Mouse (Mus musculus): ENCODE data around the gene Snx29. TPM values are rescaled to one million over a fixed set of nuclear protein-coding genes. Genes with fewer than 3 reads are reported as not detected.
"Not testable (repeated sequence)": the region's sequence is repeated elsewhere in the genome, so short reads cannot be mapped to it uniquely, and the experiment has no call there.

Gene Snx29
- total RNA-seq, 2 experiments from 2014 or later, result 23.8 to 24.9 TPM

DNA sequence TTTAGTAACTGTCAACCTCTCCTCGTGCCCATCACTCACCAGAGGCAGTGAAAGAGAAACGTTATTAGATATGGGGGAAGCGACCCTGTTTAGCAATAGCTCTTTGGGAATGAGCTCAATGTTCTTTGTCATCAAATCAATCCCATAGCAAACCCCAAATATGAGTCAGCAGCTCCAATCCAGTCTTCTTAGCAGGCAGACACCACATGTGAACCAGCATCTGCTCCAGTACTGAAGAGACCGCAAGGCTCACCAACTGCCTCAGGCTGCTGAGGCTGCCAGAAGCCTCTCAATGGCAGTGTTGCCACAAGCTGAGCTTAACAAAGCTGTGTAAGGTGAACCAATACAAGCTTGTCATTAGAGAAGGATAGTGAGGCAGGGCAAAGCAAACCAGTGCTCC is 177.4 kb downstream of the Snx29 start:
- Histone ChIP-seq H3K27ac (no peak overlapping the region), H3K4me3 (no peak overlapping the region)
- TF ChIP-seq CTCF (conservative IDR thresholded peaks at IDR 0.05), result no peak
- no peak for DNase-seq (ENCODE audit: low spot score in 2 of 2)

DNA sequence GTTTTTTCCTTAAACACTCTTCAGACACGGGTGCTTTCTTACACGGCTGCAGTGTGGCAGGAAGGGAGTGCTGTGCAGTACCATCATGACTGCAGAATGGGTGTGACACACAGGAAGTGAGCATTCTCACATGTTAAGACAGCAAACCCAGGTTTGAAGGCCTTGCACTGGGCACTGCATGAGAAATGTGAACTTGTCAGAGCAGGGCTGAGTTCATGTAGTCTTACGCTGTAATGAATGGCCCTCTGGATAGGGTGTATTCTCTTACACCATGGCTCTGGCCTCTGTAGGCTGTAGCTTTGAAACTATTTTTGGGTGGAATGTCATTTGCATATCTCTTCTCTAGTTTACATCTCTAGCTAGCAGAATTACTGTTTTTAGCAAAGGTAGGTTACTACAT is 178.4 kb downstream of the Snx29 start:
- Histone ChIP-seq H3K4me3 (no peak overlapping the region), H3K27ac (no peak overlapping the region)
- TF ChIP-seq CTCF (conservative IDR thresholded peaks at IDR 0.05), result no peak
- no peak for DNase-seq (ENCODE audit: low spot score in 2 of 2)

DNA sequence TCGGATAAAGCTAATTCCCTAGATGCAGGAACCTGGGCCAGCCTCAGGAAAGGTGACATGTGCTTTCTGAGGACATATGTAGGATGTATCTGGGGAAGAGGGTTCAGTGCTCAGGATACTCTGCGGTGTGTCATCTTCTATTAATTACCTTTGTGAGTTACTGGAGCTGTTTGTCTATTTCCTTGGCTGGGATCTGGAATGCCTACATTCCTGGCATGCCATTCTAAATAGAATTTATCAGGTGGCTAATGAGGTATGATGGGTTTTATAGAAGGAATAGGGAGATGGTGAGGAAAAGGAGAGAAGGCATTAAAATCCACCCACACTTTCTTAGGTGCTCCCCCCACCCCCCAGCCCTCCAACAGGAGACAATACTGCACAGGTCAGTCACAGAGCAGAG is 178.9 kb downstream of the Snx29 start:
- TF ChIP-seq CTCF (conservative IDR thresholded peaks at IDR 0.05), result no peak
- H3K27ac ChIP-seq, result no peak overlapping the region
- DNase-seq (ENCODE audit: low spot score in 2 of 2), result no peak
- no peak overlapping the region for H3K4me3 ChIP-seq

DNA sequence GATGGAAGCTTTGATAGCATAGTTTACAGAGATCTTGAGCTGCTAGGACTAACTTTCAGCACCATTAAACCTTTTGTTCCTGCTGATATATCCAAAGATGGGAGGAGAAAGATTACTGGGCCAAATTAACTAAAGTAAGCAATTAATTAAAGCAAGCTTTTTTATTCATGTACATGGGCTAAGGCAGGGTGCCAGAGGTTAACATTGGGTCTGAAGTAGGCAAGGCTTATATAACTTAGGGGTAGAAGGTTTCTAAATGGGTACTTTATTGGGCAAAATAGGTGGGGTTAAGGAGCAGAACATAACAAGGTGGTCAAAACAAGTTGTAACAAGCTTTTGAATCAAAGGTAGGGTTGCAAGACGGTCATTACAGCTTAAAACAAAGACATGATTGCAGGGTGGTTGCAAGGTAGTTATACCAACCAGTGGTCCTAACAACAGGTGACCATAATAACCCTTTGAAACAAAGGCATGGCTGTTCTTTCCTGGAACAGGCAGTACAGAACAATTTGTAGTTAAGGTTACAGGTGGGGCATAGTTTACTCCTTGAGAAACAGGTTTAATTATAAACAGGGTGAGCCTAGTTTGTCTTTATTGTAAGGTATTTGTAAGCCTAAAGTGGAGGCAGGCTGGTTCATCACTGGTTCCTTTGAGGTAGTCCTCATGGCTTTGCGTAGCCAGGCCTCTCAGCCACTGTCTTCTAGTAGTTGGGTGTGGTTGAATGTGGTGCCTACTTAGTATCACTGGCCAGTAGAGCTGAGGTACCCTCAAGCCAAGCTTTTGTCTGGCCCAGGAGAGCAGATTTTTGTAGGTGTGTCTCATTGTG is 182.2 kb downstream of the Snx29 start:
- Histone ChIP-seq H3K27ac (no peak overlapping the region), H3K4me3 (no peak overlapping the region)
- no peak for TF ChIP-seq CTCF (conservative IDR thresholded peaks at IDR 0.05)
- DNase-seq (ENCODE audit: low spot score in 2 of 2), result no peak

DNA sequence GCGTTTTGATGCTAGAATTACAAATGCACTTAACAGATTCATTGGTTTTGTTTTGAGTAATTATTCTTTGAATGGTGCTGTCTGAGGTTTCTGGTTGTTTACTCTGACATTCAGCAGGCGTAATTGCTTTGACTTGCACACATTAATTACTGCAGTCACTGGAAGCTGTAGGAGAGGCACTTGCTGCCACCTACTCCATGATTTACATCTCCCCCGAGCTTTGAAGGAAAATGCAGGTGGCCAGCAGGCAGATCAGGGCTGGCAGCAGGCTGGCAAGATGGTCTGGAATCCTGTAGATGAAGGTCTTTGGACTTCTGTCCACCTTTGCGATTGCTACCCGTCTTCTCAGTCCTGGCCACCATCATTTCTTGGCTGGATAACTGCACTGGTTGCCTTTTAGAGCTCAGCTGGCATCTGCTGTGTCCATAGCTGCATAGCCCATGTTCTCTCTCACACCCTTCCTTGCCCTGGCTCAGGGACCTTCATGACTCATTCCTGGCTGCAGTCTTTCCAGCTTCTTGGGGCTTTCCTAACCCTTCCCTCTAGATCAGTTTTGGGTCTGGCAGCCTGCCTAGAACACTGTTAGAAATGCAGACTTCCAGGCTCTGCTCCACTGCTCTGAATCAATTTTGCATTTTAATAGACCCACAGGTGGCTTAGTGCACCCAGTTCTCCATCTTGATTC is 182.9 kb downstream of the Snx29 start:
- no peak for TF ChIP-seq CTCF (conservative IDR thresholded peaks at IDR 0.05)

DNA sequence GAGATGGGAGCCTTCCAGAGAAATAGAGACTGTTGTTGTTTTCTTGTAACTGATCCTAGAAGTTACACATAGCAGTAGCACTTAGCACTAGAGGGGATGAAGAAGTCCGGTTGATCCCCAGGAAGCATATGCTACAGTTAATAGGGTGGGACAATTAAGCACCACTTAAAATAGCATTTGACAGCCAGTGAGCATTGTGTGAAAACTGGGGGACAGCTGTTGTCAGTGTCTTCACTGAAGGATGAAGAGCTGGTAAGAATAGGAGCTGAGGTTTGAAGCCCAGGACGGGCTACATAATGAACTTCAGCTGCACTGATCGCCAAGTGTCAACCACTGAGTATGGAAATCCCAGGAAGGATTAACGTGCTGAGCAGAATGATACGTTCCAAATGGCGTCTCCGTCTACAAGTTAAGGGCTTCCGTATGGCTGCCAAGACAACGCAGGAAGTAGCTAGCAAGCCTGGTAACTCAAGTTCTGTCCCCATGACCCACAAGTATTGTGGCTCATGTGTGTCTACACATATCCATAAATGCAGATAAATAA is 184.6 kb downstream of the Snx29 start:
- Histone ChIP-seq H3K4me3 (no peak overlapping the region), H3K27ac (no peak overlapping the region)
- TF ChIP-seq CTCF (conservative IDR thresholded peaks at IDR 0.05), result no peak
- DNase-seq (ENCODE audit: low spot score in 2 of 2), result no peak

More for the DNA sequence above, 182.9 kb downstream of the Snx29 start:
- DNase-seq (ENCODE audit: low spot score in 2 of 2), result peak; percentile 24 to 25
- H3K27ac ChIP-seq, result peak overlapping the region; percentile 8; the same call in 1 of the 2 replicates
- H3K4me3 ChIP-seq, result no peak overlapping the region

DNA sequence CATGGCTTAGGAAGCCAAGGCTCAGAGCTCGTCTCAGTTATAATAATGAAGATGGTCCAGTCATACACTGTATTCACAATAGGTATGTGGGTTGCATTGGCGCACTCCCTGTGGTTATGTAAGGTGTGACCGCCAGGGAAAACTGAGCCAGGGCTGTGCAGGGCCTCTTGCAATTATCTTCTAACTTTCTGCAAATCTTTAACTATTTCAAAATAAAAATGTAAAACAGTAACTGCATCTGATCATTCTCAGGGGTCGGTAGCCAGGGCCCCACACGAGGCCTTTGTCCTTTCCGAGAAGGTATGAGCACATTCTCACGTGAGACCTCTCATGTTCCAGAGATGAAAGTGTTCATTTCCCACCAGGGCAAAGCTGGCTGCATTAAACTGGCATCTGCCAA is 185.6 kb downstream of the Snx29 start:
- DNase-seq (ENCODE audit: low spot score in 2 of 2), result no peak
- Histone ChIP-seq H3K27ac (no peak overlapping the region), H3K4me3 (no peak overlapping the region)
- no peak for TF ChIP-seq CTCF (conservative IDR thresholded peaks at IDR 0.05)

DNA sequence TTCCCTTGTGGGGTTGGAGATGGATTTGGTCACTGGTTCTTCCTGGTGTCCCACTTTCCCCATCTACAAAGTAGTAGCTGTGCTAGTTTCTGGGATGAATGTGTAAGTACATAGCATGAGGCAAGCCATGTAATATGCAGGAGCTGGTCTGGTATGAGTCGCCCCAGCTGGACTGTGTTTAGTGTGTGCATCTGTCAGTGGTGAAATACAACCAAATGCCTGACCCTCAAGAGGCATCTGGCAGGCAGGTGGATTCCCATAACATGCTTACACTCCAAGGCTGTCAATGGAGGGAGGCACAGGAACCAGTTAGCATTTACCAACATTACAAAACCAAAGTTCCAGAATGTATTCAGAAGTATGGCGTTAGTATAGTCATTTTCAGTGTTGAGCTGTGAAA is 187.7 kb downstream of the Snx29 start:
- no peak for TF ChIP-seq CTCF (conservative IDR thresholded peaks at IDR 0.05)
- Histone ChIP-seq H3K27ac (no peak overlapping the region), H3K4me3 (no peak overlapping the region)
- DNase-seq (ENCODE audit: low spot score in 2 of 2), result no peak

DNA sequence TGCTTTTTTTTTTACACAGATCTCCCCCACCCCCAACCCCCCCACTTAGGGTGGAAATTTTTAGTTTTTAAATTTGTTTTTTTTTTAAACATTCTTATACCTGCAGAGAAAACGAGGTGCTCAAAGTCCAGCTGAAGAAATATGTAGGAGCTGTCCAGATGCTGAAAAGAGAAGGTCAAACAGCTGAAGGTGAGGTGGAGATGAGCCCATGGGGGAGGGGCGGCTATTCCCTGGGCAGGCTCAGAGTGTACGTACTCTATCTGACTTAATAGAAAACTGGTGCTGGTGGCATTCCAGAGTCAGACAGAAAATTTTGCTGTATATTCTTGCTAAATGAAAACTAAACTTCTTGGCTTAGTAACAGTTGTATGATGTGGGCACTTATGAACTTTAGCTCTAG is 188.1 kb downstream of the Snx29 start:
- no peak for DNase-seq (ENCODE audit: low spot score in 2 of 2)
- Histone ChIP-seq H3K4me3 (no peak overlapping the region), H3K27ac (no peak overlapping the region)
- no peak for TF ChIP-seq CTCF (conservative IDR thresholded peaks at IDR 0.05)

DNA sequence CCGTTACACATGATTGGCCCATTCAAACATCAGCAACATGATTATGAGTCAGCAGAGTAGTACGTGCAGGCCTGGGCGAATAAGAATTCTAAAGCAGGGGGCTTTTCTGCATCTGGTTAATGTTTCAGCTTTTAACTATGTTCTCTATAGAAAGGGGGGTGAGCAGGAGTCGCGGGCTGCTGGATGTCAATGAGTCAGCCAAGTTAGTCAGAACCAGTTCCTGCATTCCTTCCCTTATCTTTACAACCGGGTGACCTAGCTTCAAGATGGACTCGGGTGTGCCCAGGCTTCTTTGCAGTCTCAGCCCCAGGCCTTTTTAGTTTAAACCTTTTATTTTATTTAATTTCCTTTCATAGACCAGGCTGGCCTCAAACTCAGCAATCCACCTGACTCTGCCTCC is 189.0 kb downstream of the Snx29 start:
- not testable (repeated sequence) for H3K4me3 ChIP-seq

DNA sequence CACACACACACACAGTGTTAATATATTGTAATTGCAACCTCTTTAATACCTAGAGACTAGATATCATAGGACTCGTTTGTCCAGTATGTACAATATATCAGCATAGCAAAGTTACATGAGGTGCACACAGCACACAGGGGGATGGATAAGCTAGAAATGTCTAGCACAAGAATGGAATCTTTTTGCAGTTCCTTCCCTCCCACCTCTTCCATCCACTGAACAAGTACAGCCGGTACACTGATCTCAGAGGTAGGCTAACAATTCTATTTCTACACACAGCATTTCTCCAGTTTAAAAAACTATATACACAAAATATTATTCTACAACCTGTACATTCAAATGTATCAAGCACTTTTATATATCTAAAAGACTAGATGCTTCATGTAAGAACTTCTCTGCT is 194.0 kb downstream of the Snx29 start:
- no peak for TF ChIP-seq CTCF (conservative IDR thresholded peaks at IDR 0.05)
- H3K27ac ChIP-seq, result no peak overlapping the region
- DNase-seq (ENCODE audit: low spot score in 2 of 2), result no peak
- no peak overlapping the region for H3K4me3 ChIP-seq

More for the DNA sequence above, 189.0 kb downstream of the Snx29 start:
- not testable (repeated sequence) for H3K27ac ChIP-seq; DNase-seq (ENCODE audit: low spot score in 2 of 2)

DNA sequence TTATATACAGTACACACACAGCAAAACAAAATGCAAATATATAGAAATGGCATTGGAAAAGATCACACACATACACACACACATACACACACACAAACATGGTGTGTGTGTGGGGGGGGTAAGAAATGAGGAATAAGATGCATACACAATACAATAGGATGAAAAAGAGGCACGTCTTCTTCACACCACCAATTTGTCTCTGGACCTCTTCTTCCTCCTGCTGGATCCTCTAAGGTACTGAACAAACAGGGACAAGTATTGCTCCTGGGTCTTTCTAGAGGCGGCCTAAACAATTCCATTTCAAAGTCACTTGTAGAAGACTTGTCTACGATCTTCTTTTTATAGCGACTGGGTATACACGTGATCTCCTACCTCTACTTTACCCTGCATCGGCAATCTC is 194.7 kb downstream of the Snx29 start:
- TF ChIP-seq CTCF (conservative IDR thresholded peaks at IDR 0.05), result no peak
- Histone ChIP-seq H3K4me3 (no peak overlapping the region), H3K27ac (no peak overlapping the region)
- DNase-seq (ENCODE audit: low spot score in 2 of 2), result no peak

DNA sequence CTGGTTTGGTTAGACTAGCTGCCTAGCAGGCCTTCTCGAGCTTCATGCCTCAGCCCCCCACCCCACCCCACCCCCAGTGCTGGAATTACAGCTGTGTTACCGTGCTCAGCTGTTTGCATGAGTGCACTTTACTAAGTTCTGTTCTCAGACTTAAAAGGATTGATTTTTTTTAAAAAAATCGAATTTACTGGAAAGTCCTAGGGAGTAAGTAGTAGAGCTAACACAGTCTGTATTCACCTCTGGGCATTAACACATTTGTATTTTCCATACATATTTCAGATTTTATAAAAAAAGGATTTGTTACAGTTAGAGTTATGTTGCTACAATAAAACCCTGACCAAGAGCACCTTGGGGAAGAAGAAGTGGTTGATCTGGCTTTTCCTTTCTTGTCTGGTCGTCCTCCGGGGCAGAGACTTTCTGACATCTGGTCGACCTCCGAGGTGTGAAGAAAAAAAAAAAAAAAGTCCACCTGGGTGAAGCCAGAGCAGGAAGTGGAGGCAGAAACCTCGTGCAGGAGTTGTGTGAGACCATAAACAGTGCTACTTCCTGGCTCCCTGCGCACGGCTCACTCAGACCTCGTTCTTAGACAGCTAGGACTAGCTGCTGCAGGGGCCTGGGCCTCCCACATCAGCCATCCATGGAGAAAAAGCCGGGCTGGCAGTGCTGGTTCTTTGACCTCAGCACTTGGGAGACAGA is 196.2 kb downstream of the Snx29 start:
- DNase-seq (ENCODE audit: low spot score in 2 of 2), result no peak
- Histone ChIP-seq H3K27ac (no peak overlapping the region), H3K4me3 (no peak overlapping the region)
- TF ChIP-seq CTCF (conservative IDR thresholded peaks at IDR 0.05), result no peak

All from layer of hippocampus, adult 2 months (tissue).